ENCODE assay signal across 16 mouse cellular contexts in the genomic region with DNA sequence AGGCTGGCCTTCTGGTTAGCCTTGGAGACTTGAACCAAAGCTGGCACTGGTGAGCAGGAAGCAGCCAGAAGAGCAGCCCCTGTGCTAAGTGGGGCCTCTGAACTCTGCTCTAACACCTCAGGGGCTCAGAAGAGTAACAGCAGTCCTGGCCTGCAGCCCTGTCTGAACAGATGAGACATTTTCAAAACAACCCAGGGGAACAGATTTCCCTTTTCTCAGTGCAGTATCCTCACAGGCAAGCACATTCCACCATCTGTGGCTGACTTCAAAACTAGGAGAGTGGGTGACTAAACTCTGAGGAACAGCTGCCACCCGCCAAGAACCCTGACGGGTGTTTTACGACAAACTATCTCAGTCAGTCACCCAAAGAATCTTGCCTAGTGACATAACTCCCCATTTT. TPM values are rescaled to one million over a fixed set of nuclear protein-coding genes. Genes with fewer than 3 reads are reported as not detected.
DNase-seq lines count a peak whose midpoint lies in the region; ATAC-seq lines count a peak whose summit lies in the region.
"Had no signal": no experiment of that assay in that cellular context is flagged by ENCODE, and none has a peak within 500 bp of the region (broad histone marks: within the 10 kb centered on the region; RNA-seq: fewer than 3 reads in every experiment).

No protein-coding gene starts in this region.

- no peak overlapping the region for H3K4me2 ChIP-seq in embryonic facial prominence, embryonic 14.5 days (ENCODE audit: low read depth, low read length)
- H3K4me2 ChIP-seq in forebrain, embryonic 16.5 days (ENCODE audit: low read length): no peak overlapping the region
- no peak overlapping the region for H3K4me2 ChIP-seq in neural tube, embryonic 15.5 days
- H3K4me2 ChIP-seq: heart, embryonic 12.5 days; hindbrain, embryonic 13.5 days; liver, embryonic 12.5 days had no signal

- H3K4me3 ChIP-seq in embryonic facial prominence, embryonic 14.5 days (ENCODE audit: low read depth, low read length): no peak overlapping the region
- H3K4me3 ChIP-seq in embryonic facial prominence, embryonic 10.5 days: no peak overlapping the region
- no peak overlapping the region for H3K4me3 ChIP-seq in forebrain, embryonic 16.5 days (replicated peaks; ENCODE audit: low read length)
- no peak overlapping the region for H3K4me3 ChIP-seq in neural tube, embryonic 15.5 days (replicated peaks)
- H3K4me3 ChIP-seq: heart, embryonic 12.5 days; hindbrain, embryonic 13.5 days; liver, embryonic 12.5 days; midbrain, embryonic 10.5 days had no signal

- no peaks in the 10 kb centered on the region for H3K4me1 ChIP-seq in embryonic facial prominence, embryonic 14.5 days (ENCODE audit: control insufficient read depth, insufficient read depth, low read length)
- no peaks in the 10 kb centered on the region for H3K4me1 ChIP-seq in embryonic facial prominence, embryonic 10.5 days
- no peaks in the 10 kb centered on the region for H3K4me1 ChIP-seq in forebrain, embryonic 16.5 days (replicated peaks; ENCODE audit: control insufficient read depth, insufficient read depth, low read length)
- no peaks in the 10 kb centered on the region for H3K4me1 ChIP-seq in neural tube, embryonic 15.5 days
- H3K4me1 ChIP-seq: hindbrain, embryonic 13.5 days; liver, embryonic 12.5 days; midbrain, embryonic 10.5 days had no signal

- H3K27me3 ChIP-seq in embryonic facial prominence, embryonic 14.5 days (replicated peaks; ENCODE audit: control insufficient read depth, insufficient read depth, low read length): no peaks in the 10 kb centered on the region
- H3K27me3 ChIP-seq in embryonic facial prominence, embryonic 10.5 days (replicated peaks; ENCODE audit: low read depth, poor library complexity, severe bottlenecking): no peaks in the 10 kb centered on the region
- H3K27me3 ChIP-seq in forebrain, embryonic 16.5 days (replicated peaks; ENCODE audit: control insufficient read depth, insufficient read depth, low read length): no peaks in the 10 kb centered on the region
- H3K27me3 ChIP-seq in neural tube, embryonic 15.5 days (replicated peaks): no peaks in the 10 kb centered on the region
- H3K27me3 ChIP-seq: heart, embryonic 12.5 days; hindbrain, embryonic 13.5 days; liver, embryonic 12.5 days had no signal

- H3K9me3 ChIP-seq in embryonic facial prominence, embryonic 14.5 days (ENCODE audit: control insufficient read depth, low read length): no peaks in the 10 kb centered on the region
- H3K9me3 ChIP-seq in embryonic facial prominence, embryonic 10.5 days: no peaks in the 10 kb centered on the region
- no peaks in the 10 kb centered on the region for H3K9me3 ChIP-seq in forebrain, embryonic 16.5 days (ENCODE audit: control insufficient read depth, low read length)
- H3K9me3 ChIP-seq in neural tube, embryonic 15.5 days (replicated peaks): no peaks in the 10 kb centered on the region
- H3K9me3 ChIP-seq: heart, embryonic 12.5 days; hindbrain, embryonic 13.5 days; liver, embryonic 12.5 days; midbrain, embryonic 10.5 days had no signal

- no peak for ATAC-seq in embryonic facial prominence, embryonic 14.5 days (ENCODE audit: low read depth)
- ATAC-seq in forebrain, embryonic 16.5 days: peak; percentile 83
- no peak for ATAC-seq in neural tube, embryonic 15.5 days (ENCODE audit: low FRiP score)
- ATAC-seq: liver, embryonic 12.5 days had no signal

- no peaks in the 10 kb centered on the region for H3K36me3 ChIP-seq in embryonic facial prominence, embryonic 14.5 days (ENCODE audit: control insufficient read depth, insufficient read depth, low read length)
- peaks cover 20% of the 10 kb centered on the region for H3K36me3 ChIP-seq in embryonic facial prominence, embryonic 10.5 days (replicated peaks)
- peaks cover 3% of the 10 kb centered on the region; the same call in 1 of the 2 replicates for H3K36me3 ChIP-seq in forebrain, embryonic 16.5 days (ENCODE audit: control insufficient read depth, insufficient read depth)
- peaks cover 12% of the 10 kb centered on the region for H3K36me3 ChIP-seq in neural tube, embryonic 15.5 days
- H3K36me3 ChIP-seq: heart, embryonic 12.5 days had no signal

- intact Hi-C loops in gastrocnemius, postnatal 36 days (cut with DNase I): loop anchor here (5.0 kb wide), 1 partner anchor 38 kb away; no protein-coding TSS in a partner anchor

- no peak overlapping the region for H3K9ac ChIP-seq in embryonic facial prominence, embryonic 14.5 days (ENCODE audit: low read depth, low read length)
- H3K9ac ChIP-seq in forebrain, embryonic 16.5 days (replicated peaks; ENCODE audit: low read depth, low read length): no peak overlapping the region
- H3K9ac ChIP-seq in neural tube, embryonic 15.5 days (replicated peaks): no peak overlapping the region
- H3K9ac ChIP-seq: heart, embryonic 12.5 days; hindbrain, embryonic 13.5 days; liver, embryonic 12.5 days had no signal

- peak; percentile 20 for DNase-seq in embryonic facial prominence, embryonic 14.5 days (ENCODE audit: low spot score)
- DNase-seq in embryonic facial prominence, embryonic 10.5 days (ENCODE audit: low spot score): no peak
- DNase-seq in layer of hippocampus, postnatal 10 days (ENCODE audit: low spot score in 2 of 2): peak; percentile 19 to 34
- peak; percentile 15 for DNase-seq in lung, postnatal 36 days
- DNase-seq in gastrocnemius, postnatal 36 days: no peak
- DNase-seq in embryo, embryonic 10.5 days (ENCODE audit: low spot score): no peak
- DNase-seq: adrenal gland, postnatal 36 days; cerebellum, postnatal 10 days had no signal

- WGBS in embryonic facial prominence, embryonic 14.5 days: 73% methylated on average over 3 of the region's 3 CpGs
- WGBS in embryonic facial prominence, embryonic 10.5 days: 92% methylated on average over 3 of the region's 3 CpGs
- 74% methylated on average over 3 of the region's 3 CpGs for WGBS in forebrain, embryonic 16.5 days
- 62% methylated on average over 3 of the region's 3 CpGs for WGBS in neural tube, embryonic 15.5 days

- H3K27ac ChIP-seq in embryonic facial prominence, embryonic 14.5 days (replicated peaks; ENCODE audit: low read depth, low read length): no peak overlapping the region
- H3K27ac ChIP-seq in embryonic facial prominence, embryonic 10.5 days (replicated peaks): no peak overlapping the region; the same call in 1 of the 2 replicates
- no peak overlapping the region for H3K27ac ChIP-seq in forebrain, embryonic 16.5 days (ENCODE audit: low read length)
- H3K27ac ChIP-seq in neural tube, embryonic 15.5 days (replicated peaks): no peak overlapping the region
- H3K27ac ChIP-seq: hindbrain, embryonic 13.5 days; kidney, postnatal 0 days; liver, embryonic 12.5 days; midbrain, embryonic 10.5 days had no signal

RNA-seq across cellular contexts. Expression of gene Wdr31, which starts 11.6 kb away (rescaled TPM):
- polyA plus RNA-seq in embryonic facial prominence, embryonic 14.5 days (2014; fragmentation: Nextera tagmentation; extraction: Ambion mirVana): 5.3 and 5.4 TPM in 2 replicates
- polyA plus RNA-seq in embryonic facial prominence, embryonic 10.5 days (2016; fragmentation: Nextera tagmentation; extraction: Ambion mirVana): 9.9 and 11.0 TPM in 2 replicates
- polyA plus RNA-seq in forebrain, embryonic 16.5 days (2015; fragmentation: Nextera tagmentation; extraction: Ambion mirVana): 9.8 and 13.8 TPM in 2 replicates
- 10 to 100 TPM in 1 of 2 experiments, 1 to 10 TPM in 1; 6.7 to 10.7 TPM for total RNA-seq in layer of hippocampus, postnatal 10 days (2021)
- under 1 TPM in 1 of 2 experiments, not detected in 1; 0.22 TPM for total RNA-seq in gastrocnemius, postnatal 36 days (2021)
- 12.5 and 13.3 TPM in 2 replicates for polyA plus RNA-seq in neural tube, embryonic 15.5 days (2015; fragmentation: Nextera tagmentation; extraction: Ambion mirVana)

RNA-seq across cellular contexts. Expression of gene Bspry, which starts 20.8 kb away (rescaled TPM):
- polyA plus RNA-seq in embryonic facial prominence, embryonic 14.5 days (2014; fragmentation: Nextera tagmentation; extraction: Ambion mirVana): 8.1 and 8.7 TPM in 2 replicates
- 1.8 and 2.6 TPM in 2 replicates for polyA plus RNA-seq in embryonic facial prominence, embryonic 10.5 days (2016; fragmentation: Nextera tagmentation; extraction: Ambion mirVana)
- 0.62 and 0.71 TPM in 2 replicates for polyA plus RNA-seq in forebrain, embryonic 16.5 days (2015; fragmentation: Nextera tagmentation; extraction: Ambion mirVana)
- total RNA-seq in layer of hippocampus, postnatal 10 days (2021): 1 to 10 TPM in 1 of 2 experiments, under 1 TPM in 1; 0.62 to 1.1 TPM
- under 1 TPM in 1 of 2 experiments, not detected in 1; 0.10 TPM for total RNA-seq in gastrocnemius, postnatal 36 days (2021)
- polyA plus RNA-seq in neural tube, embryonic 15.5 days (2015; fragmentation: Nextera tagmentation; extraction: Ambion mirVana): 0.67 and 5.3 TPM in 2 replicates

RNA-seq across cellular contexts. Expression of gene Rnf183, which starts 24.0 kb away (rescaled TPM):
- polyA plus RNA-seq in embryonic facial prominence, embryonic 14.5 days (2014; fragmentation: Nextera tagmentation; extraction: Ambion mirVana): 0.14 and 0.97 TPM in 2 replicates
- not detected in 2 replicates for polyA plus RNA-seq in embryonic facial prominence, embryonic 10.5 days (2016; fragmentation: Nextera tagmentation; extraction: Ambion mirVana)
- polyA plus RNA-seq in forebrain, embryonic 16.5 days (2015; fragmentation: Nextera tagmentation; extraction: Ambion mirVana): not detected in 2 replicates
- total RNA-seq in layer of hippocampus, postnatal 10 days (2021): not detected
- not detected for total RNA-seq in gastrocnemius, postnatal 36 days (2021)
- polyA plus RNA-seq in neural tube, embryonic 15.5 days (2015; fragmentation: Nextera tagmentation; extraction: Ambion mirVana): 0.17 TPM in 1 of 2 replicates, not detected in the other
- polyA plus RNA-seq: heart, embryonic 12.5 days; hindbrain, embryonic 13.5 days; liver, embryonic 12.5 days; midbrain, embryonic 10.5 days; spleen, adult 2 months had no signal

RNA-seq across cellular contexts. Expression of gene Hdhd3, which starts 44.2 kb away (rescaled TPM):
- 12.6 and 13.9 TPM in 2 replicates for polyA plus RNA-seq in embryonic facial prominence, embryonic 14.5 days (2014; fragmentation: Nextera tagmentation; extraction: Ambion mirVana)
- 11.0 and 13.2 TPM in 2 replicates for polyA plus RNA-seq in embryonic facial prominence, embryonic 10.5 days (2016; fragmentation: Nextera tagmentation; extraction: Ambion mirVana)
- 9.7 and 10.8 TPM in 2 replicates for polyA plus RNA-seq in forebrain, embryonic 16.5 days (2015; fragmentation: Nextera tagmentation; extraction: Ambion mirVana)
- 1 to 10 TPM; 7.1 to 9.4 TPM for total RNA-seq in layer of hippocampus, postnatal 10 days (2021)
- total RNA-seq in gastrocnemius, postnatal 36 days (2021): 1 to 10 TPM in 1 of 2 experiments, under 1 TPM in 1; 0.84 to 1.3 TPM
- 12.6 and 13.4 TPM in 2 replicates for polyA plus RNA-seq in neural tube, embryonic 15.5 days (2015; fragmentation: Nextera tagmentation; extraction: Ambion mirVana)

RNA-seq across cellular contexts. Expression of gene Prpf4, which starts 50.5 kb away (rescaled TPM):
- 16.4 and 17.9 TPM in 2 replicates for polyA plus RNA-seq in embryonic facial prominence, embryonic 14.5 days (2014; fragmentation: Nextera tagmentation; extraction: Ambion mirVana)
- 37.1 and 37.2 TPM in 2 replicates for polyA plus RNA-seq in embryonic facial prominence, embryonic 10.5 days (2016; fragmentation: Nextera tagmentation; extraction: Ambion mirVana)
- 17.0 and 18.7 TPM in 2 replicates for polyA plus RNA-seq in forebrain, embryonic 16.5 days (2015; fragmentation: Nextera tagmentation; extraction: Ambion mirVana)
- 10 to 100 TPM; 13.6 to 14.0 TPM for total RNA-seq in layer of hippocampus, postnatal 10 days (2021)
- total RNA-seq in gastrocnemius, postnatal 36 days (2021): 10 to 100 TPM; 13.3 to 16.1 TPM
- polyA plus RNA-seq in neural tube, embryonic 15.5 days (2015; fragmentation: Nextera tagmentation; extraction: Ambion mirVana): 15.3 and 16.4 TPM in 2 replicates

Comparison
In these comparisons a context has a peak if more than half of its experiments do, and no peak if none do; other contexts are left out.
1. DNase-seq: peak in embryonic facial prominence, embryonic 14.5 days (single experiment), layer of hippocampus, postnatal 10 days (2 of 2) and lung, postnatal 36 days (single experiment); none in embryonic facial prominence, embryonic 10.5 days (single experiment), gastrocnemius, postnatal 36 days (0 of 2) and embryo, embryonic 10.5 days (single experiment).